Mouse (Mus musculus) midbrain, postnatal 0 days (tissue): Measurements from ENCODE around the gene Mgat2. TPM values are rescaled to one million over a fixed set of nuclear protein-coding genes. Genes with fewer than 3 reads are reported as not detected.

Experiments used
- ATAC-seq: fragments of 200-750 bp; cut with Nextera tagmentation; 2 replicates; pipeline ENCODE4 v1.8.0; 2017; ENCODE audit warnings: moderate number of reproducible peaks, mild to moderate bottlenecking, moderate TSS enrichment, moderate library complexity; ENCODE audit not compliant: low FRiP score
- DNase-seq: peaks from one replicate; pipeline ENCODE4 v3.0.0-alpha.2; 2015; ENCODE audit warnings: low spot score
- H3K27ac ChIP-seq: fragments of 300-500 bp; sonication (generic); 2 replicates; pipeline ENCODE4 v1.5.1; 2014; ENCODE audit warnings: low read depth, mild to moderate bottlenecking, low read length, mixed read lengths
- H3K27me3 ChIP-seq: fragments of 300-500 bp; sonication (generic); 2 replicates; pipeline ENCODE4 v1.6.1; 2014; ENCODE audit warnings: low read length, control low read depth, mixed read lengths; ENCODE audit not compliant: insufficient read depth
- H3K36me3 ChIP-seq: fragments of 300-500 bp; sonication (generic); 2 replicates; pipeline ENCODE4 v1.6.1; 2014; ENCODE audit warnings: low read length, control low read depth, mixed read lengths; ENCODE audit not compliant: insufficient read depth
- H3K4me1 ChIP-seq: fragments of 300-500 bp; sonication (generic); 2 replicates; pipeline ENCODE4 v1.6.1; 2014; ENCODE audit warnings: mild to moderate bottlenecking, control low read depth, antibody characterized with exemption, low read length, mixed read lengths; ENCODE audit not compliant: insufficient read depth
- H3K4me2 ChIP-seq: fragments of 300-500 bp; sonication (generic); 2 replicates; pipeline ENCODE4 v1.6.1; 2014; ENCODE audit warnings: low read depth, mild to moderate bottlenecking, low read length, mixed read lengths; ENCODE audit not compliant: poor library complexity, severe bottlenecking
- H3K4me3 ChIP-seq: fragments of 300-500 bp; sonication (generic); 2 replicates; pipeline ENCODE4 v1.5.1; 2014; ENCODE audit warnings: low read depth, mild to moderate bottlenecking, low read length, moderate library complexity
- H3K9ac ChIP-seq: fragments of 300-500 bp; sonication (generic); replicated peaks from 2 replicates; pipeline ENCODE4 v1.6.1; 2014; ENCODE audit warnings: mild to moderate bottlenecking, low read length, moderate library complexity, mixed read lengths; ENCODE audit not compliant: poor library complexity, severe bottlenecking
- H3K9me3 ChIP-seq: fragments of 300-500 bp; sonication (generic); 2 replicates; pipeline ENCODE4 v1.6.1; 2016; ENCODE audit warnings: low read length, control low read depth
- CTCF ChIP-seq: IDR thresholded peaks from 2 replicates; pipeline ENCODE4 v1.5.1; 2016; ENCODE audit warnings: antibody characterized with exemption, mild to moderate bottlenecking
- WGBS: fragments of 180-500 bp; shearing (Covaris S2); extraction: QIAGEN DNeasy Blood & Tissue Kit; methylation state at CpG from one replicate; pipeline ENCODE4 v1.1.7; 2014; 5-methylcytosine and 5-hydroxymethylcytosine counted together
- polyA plus RNA-seq: library from polyadenylated mRNA; unstranded; fragments of >200 nt; fragmentation: Nextera tagmentation; extraction: Ambion mirVana; gene quantifications from 2 replicates; pipeline ENCODE4 v1.2.1, GENCODE M21; 2015
- total RNA-seq: library from RNA; depleted of rRNA; stranded (reverse); fragments of >200 nt; gene quantifications from 2 replicates; pipeline ENCODE4 v1.2.3, GENCODE M21; 2014

Gene Mgat2
- total and polyA plus RNA-seq, 2 experiments from 2014 or later, result 41.9 to 54.6 TPM

- ATAC-seq, result no peak
- H3K9me3 ChIP-seq, result no peaks in the 10 kb centered on the region
- H3K27me3 ChIP-seq, result no peaks in the 10 kb centered on the region
- DNase-seq, result no peak
- WGBS, result 93% methylated on average over 3 of the region's 3 CpGs
- H3K4me1 ChIP-seq, result no peaks in the 10 kb centered on the region
- no peak overlapping the region for H3K27ac ChIP-seq
- H3K36me3 ChIP-seq, result no peaks in the 10 kb centered on the region
- H3K9ac ChIP-seq, result no peak overlapping the region
- no peak for TF ChIP-seq CTCF
- H3K4me2 ChIP-seq, result no peak overlapping the region
- no peak overlapping the region for H3K4me3 ChIP-seq
Observed at GRCm38 (mm10) chr12:69175975-69176374, 8.0 kb upstream of the Mgat2 start.

- Histone ChIP-seq H3K27ac (no peak overlapping the region), H3K9ac (no peak overlapping the region), H3K4me3 (no peak overlapping the region), H3K9me3 (no peaks in the 10 kb centered on the region), H3K4me2 (no peak overlapping the region), H3K36me3 (0 out of 2 replicates have a peak, but pooled peaks cover 2% of the 10 kb centered on the region), H3K27me3 (no peaks in the 10 kb centered on the region), H3K4me1 (no peaks in the 10 kb centered on the region)
- no peak for TF ChIP-seq CTCF
- no peak for ATAC-seq
- DNase-seq, result no peak
- WGBS, result 84% methylated on average over 3 of the region's 3 CpGs
Observed at GRCm38 (mm10) chr12:69177526-69177925, 6.4 kb upstream of the Mgat2 start.

- no peaks in the 10 kb centered on the region for H3K9me3 ChIP-seq
- DNase-seq (no peak), ATAC-seq (no peak)
- no peak overlapping the region for H3K9ac ChIP-seq
- no peak overlapping the region for H3K27ac ChIP-seq
- 0 out of 2 replicates have a peak, but pooled peaks cover 2% of the 10 kb centered on the region for H3K36me3 ChIP-seq
- H3K27me3 ChIP-seq, result no peaks in the 10 kb centered on the region
- H3K4me1 ChIP-seq, result no peaks in the 10 kb centered on the region
- no peak overlapping the region for H3K4me2 ChIP-seq
- 67% methylated on average over 12 of the region's 12 CpGs for WGBS
- no peak for TF ChIP-seq CTCF
- no peak overlapping the region for H3K4me3 ChIP-seq
Observed at GRCm38 (mm10) chr12:69179371-69179770, 4.6 kb upstream of the Mgat2 start.

- 91% methylated on average over 4 of the region's 4 CpGs for WGBS
- TF ChIP-seq CTCF, result no peak
Observed at GRCm38 (mm10) chr12:69181800-69182199, 2.2 kb upstream of the Mgat2 start.

GRCm38 (mm10) chr12:69184342-69185295, 662 bp downstream of the Mgat2 start:
- ATAC-seq, result peak; percentile 57
- WGBS, result 2% methylated on average over 84 of the region's 86 CpGs
- peak; percentile 20 for DNase-seq
- H3K4me2 ChIP-seq, result peak overlapping the region; percentile 76
- H3K4me1 ChIP-seq, result peaks cover 15% of the 10 kb centered on the region
- H3K9ac ChIP-seq, result peak overlapping the region; percentile 93
- H3K27me3 ChIP-seq, result no peaks in the 10 kb centered on the region
- peak overlapping the region; percentile 94 for H3K27ac ChIP-seq
- peak overlapping the region; percentile 90 for H3K4me3 ChIP-seq
- H3K36me3 ChIP-seq, result 0 out of 2 replicates have a peak, but pooled peaks cover 2% of the 10 kb centered on the region
- no peak for TF ChIP-seq CTCF
- H3K9me3 ChIP-seq, result no peaks in the 10 kb centered on the region

More at GRCm38 (mm10) chr12:69181800-69182199, 2.2 kb upstream of the Mgat2 start:
- peaks cover 10% of the 10 kb centered on the region for H3K4me1 ChIP-seq
- H3K4me2 ChIP-seq, result no peak overlapping the region
- H3K27ac ChIP-seq, result no peak overlapping the region
- H3K9ac ChIP-seq, result no peak overlapping the region
- no peak for DNase-seq
- H3K4me3 ChIP-seq, result no peak overlapping the region
- ATAC-seq, result no peak
- H3K27me3 ChIP-seq, result no peaks in the 10 kb centered on the region
- 0 out of 2 replicates have a peak, but pooled peaks cover 2% of the 10 kb centered on the region for H3K36me3 ChIP-seq
- H3K9me3 ChIP-seq, result no peaks in the 10 kb centered on the region

GRCm38 (mm10) chr12:69185371-69185770, 1.4 kb downstream of the Mgat2 start:
- H3K36me3 ChIP-seq, result 0 out of 2 replicates have a peak, but pooled peaks cover 2% of the 10 kb centered on the region
- H3K27me3 ChIP-seq, result no peaks in the 10 kb centered on the region
- 0 out of 2 replicates have a peak overlapping the region, but pooled peaks have one; percentile 93 for H3K9ac ChIP-seq
- peak overlapping the region; percentile 90 for H3K4me3 ChIP-seq
- WGBS, result 72% methylated on average over 7 of the region's 7 CpGs
- H3K4me1 ChIP-seq, result peaks cover 15% of the 10 kb centered on the region
- no peak for DNase-seq
- no peaks in the 10 kb centered on the region for H3K9me3 ChIP-seq
- ATAC-seq, result no peak
- no peak overlapping the region for H3K27ac ChIP-seq
- no peak for TF ChIP-seq CTCF
- H3K4me2 ChIP-seq, result peak overlapping the region; percentile 76
